Mouse (Mus musculus): ENCODE measurements around the gene Bcl11b. TPM values are rescaled to one million over a fixed set of nuclear protein-coding genes. Genes with fewer than 3 reads are reported as not detected.

The Bcl11b gene
- total RNA-seq, 2 experiments from 2014 or later: 60.4 to 75.6 TPM

- DNase-seq (ENCODE audit: low spot score in 2 of 2): no peak
Observed at GRCm38 (mm10) chr12:107905333-107905732, 98.1 kb downstream of the Bcl11b start.

- no peak for DNase-seq (ENCODE audit: low spot score in 2 of 2)
Observed at GRCm38 (mm10) chr12:107904457-107904856, 98.9 kb downstream of the Bcl11b start.

- no peak for DNase-seq (ENCODE audit: low spot score in 2 of 2)
Observed at GRCm38 (mm10) chr12:107903949-107904348, 99.5 kb downstream of the Bcl11b start.

- DNase-seq (ENCODE audit: low spot score in 2 of 2): no peak
Observed at GRCm38 (mm10) chr12:107891449-107891848, 112.0 kb downstream of the Bcl11b start.

GRCm38 (mm10) chr12:107890326-107890725, 113.1 kb downstream of the Bcl11b start:
- DNase-seq (ENCODE audit: low spot score in 2 of 2): no peak

- DNase-seq (ENCODE audit: low spot score in 2 of 2): no peak
Observed at GRCm38 (mm10) chr12:107889841-107890240, 113.6 kb downstream of the Bcl11b start.

- no peak for DNase-seq (ENCODE audit: low spot score in 2 of 2)
Observed at GRCm38 (mm10) chr12:107888646-107889045, 114.8 kb downstream of the Bcl11b start.

GRCm38 (mm10) chr12:107888049-107888448, 115.4 kb downstream of the Bcl11b start:
- no peak for DNase-seq (ENCODE audit: low spot score in 2 of 2)

- no peak for DNase-seq (ENCODE audit: low spot score in 2 of 2)
Observed at GRCm38 (mm10) chr12:107887621-107888020, 115.8 kb downstream of the Bcl11b start.

GRCm38 (mm10) chr12:107884330-107885065, 118.9 kb downstream of the Bcl11b start:
- no peak for DNase-seq (ENCODE audit: low spot score in 2 of 2)

GRCm38 (mm10) chr12:107881726-107882125, 121.7 kb downstream of the Bcl11b start:
- no peak for DNase-seq (ENCODE audit: low spot score in 2 of 2)

GRCm38 (mm10) chr12:107880748-107881147, 122.7 kb downstream of the Bcl11b start:
- DNase-seq (ENCODE audit: low spot score in 2 of 2): no peak

GRCm38 (mm10) chr12:107879114-107879777, 124.2 kb downstream of the Bcl11b start:
- no peak for DNase-seq (ENCODE audit: low spot score in 2 of 2)

GRCm38 (mm10) chr12:107876237-107876636, 127.2 kb downstream of the Bcl11b start:
- DNase-seq (ENCODE audit: low spot score in 2 of 2): no peak

- no peak for DNase-seq (ENCODE audit: low spot score in 2 of 2)
Observed at GRCm38 (mm10) chr12:107874467-107875142, 128.8 kb downstream of the Bcl11b start.

- DNase-seq (ENCODE audit: low spot score in 2 of 2): no peak
Observed at GRCm38 (mm10) chr12:107869526-107870050, 133.8 kb downstream of the Bcl11b start.

GRCm38 (mm10) chr12:107868291-107868690, 135.1 kb downstream of the Bcl11b start:
- no peak for DNase-seq (ENCODE audit: low spot score in 2 of 2)

Other genes starting within 250 kb of the Bcl11b start
- 100 to 1,000 TPM; 178 to 186 TPM for gene Setd3, start 175.7 kb upstream of the Bcl11b start, total RNA-seq (2021)
- gene Ccnk, start 176.0 kb upstream of the Bcl11b start, total RNA-seq (2021): 10 to 100 TPM; 30.3 to 34.3 TPM

Measured in left cerebral cortex, adult 18-20 months (tissue).